Mouse (Mus musculus): ENCODE data around the gene Zfp385b.

DNA sequence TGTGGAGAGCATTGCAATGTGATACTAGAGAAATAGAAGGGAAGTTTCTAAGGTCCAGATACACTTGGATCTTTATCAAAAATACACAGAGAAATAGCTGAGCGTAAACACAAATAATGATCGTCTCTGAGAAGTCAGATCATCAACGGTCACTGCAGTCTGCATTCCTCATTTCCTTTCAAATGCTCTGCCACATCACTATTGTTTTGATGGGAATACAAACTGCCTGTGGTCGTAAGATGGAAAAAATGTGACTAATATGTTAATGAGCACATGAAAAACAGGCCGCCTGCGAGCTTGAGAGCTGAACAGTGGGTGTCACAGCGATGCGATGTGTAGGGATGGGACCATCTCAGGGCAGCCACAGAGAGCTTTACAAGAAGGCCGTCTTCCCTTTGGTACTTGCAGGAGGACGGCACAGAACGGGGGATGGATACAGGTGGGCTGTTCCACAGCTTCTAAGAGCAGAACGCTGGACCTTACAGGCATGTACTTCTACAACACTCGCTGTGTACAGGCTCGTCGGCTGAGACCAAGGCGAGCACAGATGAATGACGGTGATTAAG, 51.0 kb downstream of the Zfp385b start:
- TF ChIP-seq CTCF (IDR thresholded peaks at IDR 0.05) (no peak), EP300 (IDR thresholded peaks at IDR 0.05; ENCODE audit: insufficient read depth, low read depth, low read length) (no peak), POLR2A (IDR thresholded peaks at IDR 0.05; ENCODE audit: insufficient read depth, low read depth, low read length) (no peak)
